Mouse (Mus musculus) retina, adult 2 months (tissue): ENCODE data around the gene Slc30a4.
A peak's percentile ranks its signal among the peaks of the same experiment; 100 is the strongest.

ENCODE experiments used
- DNase-seq: peaks from one replicate; pipeline ENCODE4 v3.0.0-alpha.2; 2012; ENCODE audit warnings: low read depth, low spot score

The Slc30a4 gene

GRCm38 (mm10) chr2:122681379-122682137 lies 20.9 kb downstream of the Slc30a4 start:
- DNase-seq, result no peak

DNA sequence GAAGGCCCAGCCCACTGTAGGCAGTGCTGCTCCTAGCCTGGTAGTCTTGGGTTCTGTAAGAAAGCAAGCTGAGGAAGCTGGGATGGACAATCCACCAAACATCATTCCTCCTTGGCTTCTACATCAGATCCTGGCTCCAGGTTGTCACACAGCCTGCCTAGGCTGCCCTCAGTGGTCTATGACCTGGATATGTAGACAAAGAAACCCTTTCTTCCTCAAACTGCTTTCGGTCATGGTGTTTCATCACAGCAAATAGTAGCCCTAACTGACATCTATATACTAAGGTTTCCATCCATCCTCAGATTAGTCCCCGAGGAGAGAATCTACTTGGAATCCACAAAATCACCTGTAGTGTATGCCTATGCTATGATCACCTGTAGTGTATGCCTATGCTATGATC lies 27.3 kb downstream of the Slc30a4 start:
- no peak for DNase-seq

GRCm38 (mm10) chr2:122672841-122673240 lies 29.6 kb downstream of the Slc30a4 start:
- no peak for DNase-seq

- DNase-seq, result no peak
Measured at GRCm38 (mm10) chr2:122671714-122672113, 30.7 kb downstream of the Slc30a4 start.

GRCm38 (mm10) chr2:122667856-122668255 lies 34.6 kb downstream of the Slc30a4 start:
- DNase-seq, result no peak

- peak; percentile 20 for DNase-seq
Measured at GRCm38 (mm10) chr2:122665973-122666875, 36.2 kb downstream of the Slc30a4 start.

DNA sequence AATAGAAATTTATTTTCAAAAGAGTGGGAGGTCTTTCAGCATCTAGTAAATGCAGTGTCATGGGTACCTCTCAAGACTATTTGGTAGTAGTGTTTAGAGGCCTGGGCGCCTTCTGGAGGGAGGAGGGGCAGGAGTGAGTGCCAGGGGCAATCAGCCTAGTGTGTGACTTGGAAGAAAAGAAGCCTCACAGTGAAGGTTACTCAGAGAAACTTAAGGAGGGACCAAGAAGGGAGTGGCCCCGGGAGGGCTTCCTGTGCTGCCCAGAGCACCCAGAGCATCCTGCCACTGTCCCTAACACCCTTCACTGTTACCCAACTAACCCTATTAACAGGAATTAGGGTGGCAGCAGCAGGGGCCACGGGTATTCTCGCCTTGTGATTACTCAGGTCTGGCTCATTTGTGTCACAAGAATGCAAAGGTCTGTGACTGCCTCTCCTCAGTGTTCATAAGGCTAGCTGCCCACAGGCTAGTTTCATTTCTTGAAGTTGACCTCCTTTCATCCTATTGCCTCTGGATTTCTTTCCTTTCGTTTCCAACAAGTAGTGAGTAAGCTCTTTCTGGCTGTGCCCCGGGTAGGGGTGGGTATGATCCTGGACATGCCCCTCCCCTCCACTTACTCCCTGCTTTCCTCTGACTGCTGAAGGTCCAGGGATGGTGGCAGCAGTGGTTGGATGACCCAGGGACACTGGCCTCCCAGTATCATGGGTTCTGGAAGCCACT lies 37.0 kb downstream of the Slc30a4 start:
- no peak for DNase-seq

- no peak for DNase-seq
Measured at GRCm38 (mm10) chr2:122659825-122660224, 42.6 kb downstream of the Slc30a4 start.

DNA sequence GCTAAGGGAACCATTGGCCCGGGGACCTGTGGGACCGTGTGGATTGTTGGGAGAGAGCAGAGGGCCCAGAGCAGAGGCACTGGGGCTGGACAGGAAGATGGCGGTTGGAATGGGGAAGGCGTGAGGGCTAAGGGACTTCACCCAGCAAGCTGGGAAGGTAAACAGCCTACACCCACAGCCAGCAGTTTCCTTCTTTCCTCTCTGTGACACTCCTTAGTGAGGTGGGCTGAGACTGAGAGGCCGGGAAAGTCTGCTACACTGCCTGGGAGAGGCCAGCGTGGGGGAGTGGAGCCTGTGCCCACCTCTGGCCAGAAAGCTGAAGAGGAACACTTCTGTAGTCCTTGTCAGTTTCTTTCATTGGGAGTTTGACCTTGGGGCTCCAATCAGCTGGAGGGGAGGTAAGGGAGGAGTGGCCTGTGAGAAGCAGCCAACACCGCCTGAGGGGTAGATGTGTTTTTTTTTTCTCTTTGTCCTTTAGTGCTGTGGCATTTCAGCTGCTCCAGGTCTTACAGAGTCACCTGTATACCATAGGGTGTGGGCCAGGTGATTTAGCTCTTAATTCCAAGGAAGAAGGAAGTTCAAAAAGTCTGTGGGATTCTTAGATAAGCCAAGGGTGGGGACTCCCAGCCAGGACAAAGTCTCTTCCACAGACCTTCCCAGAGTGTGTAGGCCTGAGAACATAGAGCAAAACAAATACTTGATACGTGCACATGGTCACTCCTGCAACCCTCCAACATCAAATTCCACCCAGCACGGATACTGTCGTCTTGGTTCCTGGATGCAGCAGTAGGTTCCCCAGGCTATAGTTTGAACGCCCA lies 44.5 kb downstream of the Slc30a4 start:
- DNase-seq, result no peak

DNA sequence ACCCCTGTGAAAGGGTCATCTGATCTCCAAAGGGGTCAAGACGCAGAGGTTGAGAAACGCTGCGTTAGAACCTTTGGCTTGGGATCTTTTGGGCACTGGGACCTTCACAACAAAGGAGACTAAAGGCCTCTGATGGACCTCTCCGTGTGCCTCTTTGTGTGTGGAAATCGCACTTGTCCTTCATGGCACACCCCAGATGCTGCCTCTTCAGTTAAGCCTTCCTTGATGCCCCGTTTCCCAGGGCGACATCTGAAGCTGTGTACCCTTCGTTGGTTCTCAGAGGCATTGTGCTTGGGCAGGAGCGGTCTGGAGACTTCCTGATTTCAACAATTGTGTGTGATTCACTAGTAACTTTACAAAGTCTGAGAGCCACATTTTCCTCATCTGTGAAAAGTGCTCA lies 45.7 kb downstream of the Slc30a4 start:
- no peak for DNase-seq

- no peak for DNase-seq
Measured at GRCm38 (mm10) chr2:122656052-122656451, 46.4 kb downstream of the Slc30a4 start.

GRCm38 (mm10) chr2:122652096-122653084 lies 50.1 kb downstream of the Slc30a4 start:
- no peak for DNase-seq

- no peak for DNase-seq
Measured at GRCm38 (mm10) chr2:122638673-122639072, 63.8 kb downstream of the Slc30a4 start.

DNA sequence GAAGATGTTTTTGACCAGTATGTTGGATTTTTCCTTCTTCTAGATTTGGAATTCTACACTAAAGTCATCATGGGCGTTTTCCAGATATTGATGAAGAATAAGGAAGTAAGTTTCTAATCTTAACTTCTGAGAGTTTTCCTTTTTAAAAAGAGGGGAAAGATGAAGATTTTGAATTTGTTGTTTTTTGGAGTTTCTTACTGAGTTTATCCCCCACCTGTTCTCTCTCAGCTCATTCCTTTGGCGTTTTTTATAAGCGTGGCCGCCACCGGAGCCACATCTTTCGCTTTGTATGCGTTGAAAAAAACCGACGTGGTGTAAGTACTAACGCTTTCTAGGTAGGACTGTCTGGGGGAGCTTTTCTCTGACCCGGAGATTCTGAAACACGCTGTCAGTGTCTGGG lies 64.4 kb downstream of the Slc30a4 start:
- no peak for DNase-seq

GRCm38 (mm10) chr2:122637526-122637997 lies 64.9 kb downstream of the Slc30a4 start:
- DNase-seq, result no peak

DNA sequence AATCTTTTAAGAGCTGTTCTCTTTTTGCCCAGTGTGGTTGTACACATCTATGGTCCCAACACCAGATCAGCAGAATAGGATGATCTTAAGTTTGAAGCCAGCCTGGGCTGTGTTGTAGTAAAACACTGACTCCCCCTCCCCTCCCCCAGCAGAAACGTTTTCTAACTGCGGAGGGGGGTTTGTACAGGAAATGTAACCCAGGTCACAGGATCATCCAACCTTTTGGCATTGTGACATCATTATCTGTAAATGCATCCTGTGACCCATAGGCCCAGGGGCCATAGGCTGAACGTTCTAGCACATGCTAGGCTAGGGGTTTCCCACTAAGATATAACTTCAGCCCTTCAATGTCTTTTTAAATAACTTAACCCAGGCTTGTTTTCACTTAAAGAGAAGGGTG lies 65.8 kb downstream of the Slc30a4 start, which contains the start of gene AA467197:
Gene AA467197 (plus strand): TSS at position 301 of the 400 bp plus-strand sequence.
- no peak for DNase-seq
